Mouse (Mus musculus) intestine, embryonic 15.5 days (tissue): Measurements from ENCODE around the gene Brd4. TPM values are rescaled to one million over a fixed set of nuclear protein-coding genes. Genes with fewer than 3 reads are reported as not detected.
A peak's percentile ranks its signal among the peaks of the same experiment; 100 is the strongest.

Experiments used
- ATAC-seq: fragments of 200-750 bp; cut with Nextera tagmentation; 2 replicates; pipeline ENCODE4 v1.8.0; 2017; ENCODE audit warnings: moderate TSS enrichment, moderate library complexity
- H3K27ac ChIP-seq: fragments of 300-500 bp; sonication (generic); 2 replicates; pipeline ENCODE4 v1.5.1; 2015; ENCODE audit warnings: mild to moderate bottlenecking, inconsistent platforms
- H3K27me3 ChIP-seq: fragments of 300-500 bp; sonication (generic); replicated peaks from 2 replicates; pipeline ENCODE4 v1.6.1; 2015; ENCODE audit warnings: inconsistent platforms
- H3K36me3 ChIP-seq: fragments of 300-500 bp; sonication (generic); 2 replicates; pipeline ENCODE4 v1.6.1; 2015; ENCODE audit warnings: inconsistent platforms
- H3K4me1 ChIP-seq: fragments of 300-500 bp; sonication (generic); replicated peaks from 2 replicates; pipeline ENCODE4 v1.6.1; 2015; ENCODE audit warnings: inconsistent platforms
- H3K4me2 ChIP-seq: fragments of 300-500 bp; sonication (generic); replicated peaks from 2 replicates; pipeline ENCODE4 v1.6.1; 2015; ENCODE audit warnings: mild to moderate bottlenecking, inconsistent platforms
- H3K4me3 ChIP-seq: fragments of 300-500 bp; sonication (generic); replicated peaks from 2 replicates; pipeline ENCODE4 v1.5.1; 2015; ENCODE audit warnings: inconsistent platforms
- H3K9ac ChIP-seq: fragments of 300-500 bp; sonication (generic); 2 replicates; pipeline ENCODE4 v1.6.1; 2015; ENCODE audit warnings: inconsistent platforms
- H3K9me3 ChIP-seq: fragments of 300-500 bp; sonication (generic); 2 replicates; pipeline ENCODE4 v1.6.1; 2016; ENCODE audit warnings: inconsistent platforms
- WGBS: fragments of 180-500 bp; shearing (Covaris S2); methylation state at CpG from one replicate; pipeline ENCODE4 v1.1.7; 2015; 5-methylcytosine and 5-hydroxymethylcytosine counted together
- polyA plus RNA-seq: library from polyadenylated mRNA; unstranded; fragments of >200 nt; fragmentation: Nextera tagmentation; extraction: Ambion mirVana; gene quantifications from 2 replicates; pipeline ENCODE4 v1.2.1, GENCODE M21; 2015

Gene Brd4
- polyA plus RNA-seq, 1 experiment from 2014 or later, result 68.1 TPM

- Histone ChIP-seq H3K9me3 (no peaks in the 10 kb centered on the region), H3K4me3 (no peak overlapping the region), H3K27ac (peak overlapping the region; percentile 10; the same call in 1 of the 2 replicates), H3K4me2 (no peak overlapping the region), H3K9ac (no peak overlapping the region), H3K36me3 (peaks cover 51% of the 10 kb centered on the region), H3K4me1 (0 out of 2 replicates have a peak, but pooled peaks cover 2% of the 10 kb centered on the region), H3K27me3 (no peaks in the 10 kb centered on the region)
- ATAC-seq, result peak; percentile 43; the same call in 1 of the 2 replicates
- WGBS, result 55% methylated on average over 6 of the region's 6 CpGs
These were observed 75.4 kb downstream of the Brd4 start for GRCm38 (mm10) chr17:32209144-32209543.

- H3K9ac ChIP-seq, result no peak overlapping the region
- H3K36me3 ChIP-seq, result peaks cover 48% of the 10 kb centered on the region
- 58% methylated on average over 5 of the region's 5 CpGs for WGBS
These were observed 76.8 kb downstream of the Brd4 start for GRCm38 (mm10) chr17:32207586-32208245.

GRCm38 (mm10) chr17:32205345-32205744 is 79.2 kb downstream of the Brd4 start:
- Histone ChIP-seq H3K4me3 (no peak overlapping the region), H3K27me3 (no peaks in the 10 kb centered on the region), H3K27ac (no peak overlapping the region), H3K9me3 (no peaks in the 10 kb centered on the region), H3K9ac (no peak overlapping the region), H3K4me1 (0 out of 2 replicates have a peak, but pooled peaks cover 2% of the 10 kb centered on the region), H3K4me2 (no peak overlapping the region), H3K36me3 (peaks cover 49% of the 10 kb centered on the region)
- WGBS, result 77% methylated on average over 3 of the region's 3 CpGs
- ATAC-seq, result no peak

More at GRCm38 (mm10) chr17:32207586-32208245, 76.8 kb downstream of the Brd4 start:
- Histone ChIP-seq H3K4me2 (no peak overlapping the region), H3K9me3 (no peaks in the 10 kb centered on the region), H3K27ac (peak overlapping the region; percentile 56), H3K4me3 (no peak overlapping the region), H3K27me3 (no peaks in the 10 kb centered on the region), H3K4me1 (0 out of 2 replicates have a peak, but pooled peaks cover 2% of the 10 kb centered on the region)
- peak; percentile 35 for ATAC-seq

GRCm38 (mm10) chr17:32202972-32203371 is 81.5 kb downstream of the Brd4 start:
- Histone ChIP-seq H3K4me3 (no peak overlapping the region), H3K27ac (no peak overlapping the region), H3K27me3 (no peaks in the 10 kb centered on the region), H3K4me1 (0 out of 2 replicates have a peak, but pooled peaks cover 2% of the 10 kb centered on the region), H3K9ac (no peak overlapping the region), H3K9me3 (no peaks in the 10 kb centered on the region), H3K36me3 (peaks cover 72% of the 10 kb centered on the region), H3K4me2 (no peak overlapping the region)
- 75% methylated on average over 3 of the region's 3 CpGs for WGBS
- no peak for ATAC-seq

- no peak for ATAC-seq
- WGBS, result 75% methylated on average over 5 of the region's 5 CpGs
- H3K9me3 ChIP-seq, result no peaks in the 10 kb centered on the region
- no peak overlapping the region for H3K27ac ChIP-seq
- no peaks in the 10 kb centered on the region for H3K4me1 ChIP-seq
- no peak overlapping the region for H3K4me3 ChIP-seq
- peaks cover 77% of the 10 kb centered on the region for H3K36me3 ChIP-seq
- H3K27me3 ChIP-seq, result no peaks in the 10 kb centered on the region
- no peak overlapping the region for H3K9ac ChIP-seq
- no peak overlapping the region for H3K4me2 ChIP-seq
These were observed 83.4 kb downstream of the Brd4 start for GRCm38 (mm10) chr17:32201086-32201485.

- H3K4me3 ChIP-seq, result no peak overlapping the region
- H3K4me2 ChIP-seq, result no peak overlapping the region
- H3K36me3 ChIP-seq, result peaks cover 70% of the 10 kb centered on the region
- ATAC-seq, result no peak
- H3K9me3 ChIP-seq, result no peaks in the 10 kb centered on the region
- H3K27ac ChIP-seq, result no peak overlapping the region
- 86% methylated on average over 2 of the region's 2 CpGs for WGBS
- no peaks in the 10 kb centered on the region for H3K4me1 ChIP-seq
- H3K9ac ChIP-seq, result no peak overlapping the region
- no peaks in the 10 kb centered on the region for H3K27me3 ChIP-seq
These were observed 84.7 kb downstream of the Brd4 start for GRCm38 (mm10) chr17:32199796-32200195.

GRCm38 (mm10) chr17:32197156-32197555 is 87.4 kb downstream of the Brd4 start:
- Histone ChIP-seq H3K27ac (no peak overlapping the region), H3K4me1 (no peaks in the 10 kb centered on the region), H3K27me3 (no peaks in the 10 kb centered on the region), H3K4me3 (no peak overlapping the region), H3K9me3 (no peaks in the 10 kb centered on the region), H3K36me3 (peaks cover 48% of the 10 kb centered on the region), H3K9ac (no peak overlapping the region), H3K4me2 (no peak overlapping the region)
- no peak for ATAC-seq
- 88% methylated on average over 14 of the region's 14 CpGs for WGBS

GRCm38 (mm10) chr17:32195725-32196124 is 88.8 kb downstream of the Brd4 start:
- H3K4me1 ChIP-seq, result no peaks in the 10 kb centered on the region
- no peak for ATAC-seq
- H3K9me3 ChIP-seq, result no peaks in the 10 kb centered on the region
- no peak overlapping the region for H3K4me2 ChIP-seq
- no peaks in the 10 kb centered on the region for H3K27me3 ChIP-seq
- no peak overlapping the region for H3K27ac ChIP-seq
- H3K36me3 ChIP-seq, result peaks cover 37% of the 10 kb centered on the region
- 90% methylated on average over 5 of the region's 5 CpGs for WGBS
- H3K9ac ChIP-seq, result no peak overlapping the region
- no peak overlapping the region for H3K4me3 ChIP-seq

- Histone ChIP-seq H3K4me1 (peaks cover 9% of the 10 kb centered on the region), H3K4me3 (no peak overlapping the region), H3K27ac (no peak overlapping the region), H3K9me3 (no peaks in the 10 kb centered on the region), H3K4me2 (no peak overlapping the region), H3K27me3 (no peaks in the 10 kb centered on the region; the same call in 1 of the 2 replicates), H3K36me3 (peaks cover 12% of the 10 kb centered on the region), H3K9ac (no peak overlapping the region)
- WGBS, result 81% methylated on average over 5 of the region's 5 CpGs
- no peak for ATAC-seq
These were observed 91.5 kb downstream of the Brd4 start for GRCm38 (mm10) chr17:32193010-32193409.

- Histone ChIP-seq H3K36me3 (no peaks in the 10 kb centered on the region), H3K9ac (no peak overlapping the region), H3K4me2 (peak overlapping the region; percentile 87), H3K9me3 (no peaks in the 10 kb centered on the region), H3K27ac (no peak overlapping the region), H3K27me3 (no peaks in the 10 kb centered on the region; the same call in 1 of the 2 replicates), H3K4me1 (peaks cover 9% of the 10 kb centered on the region), H3K4me3 (peak overlapping the region; percentile 33; the same call in 1 of the 2 replicates)
- 7% methylated on average over 5 of the region's 5 CpGs for WGBS
- peak; percentile 76 for ATAC-seq
These were observed 94.7 kb downstream of the Brd4 start for GRCm38 (mm10) chr17:32189850-32190249.

- Histone ChIP-seq H3K9ac (0 out of 2 replicates have a peak within 1 kb of the TSS, but pooled peaks have one; percentile 37), H3K4me2 (peak within 1 kb of the TSS; percentile 87), H3K4me1 (peaks cover 9% of the 10 kb centered on the region), H3K4me3 (peak within 1 kb of the TSS; percentile 33), H3K36me3 (no peaks in the 10 kb centered on the region), H3K27ac (no peak within 1 kb of the TSS), H3K27me3 (no peaks in the 10 kb centered on the region; the same call in 1 of the 2 replicates), H3K9me3 (no peaks in the 10 kb centered on the region)
- ATAC-seq, result peak; percentile 61
- 7% methylated on average over 42 of the region's 42 CpGs for WGBS
These were observed 95.5 kb downstream of the Brd4 start, which contains the start of gene Ephx3 for GRCm38 (mm10) chr17:32188863-32189636. Ephx3 (minus strand) TSS chr17:32189549.

- no peaks in the 10 kb centered on the region for H3K9me3 ChIP-seq
- ATAC-seq, result no peak
- WGBS, result 38% methylated on average over 8 of the region's 8 CpGs
- H3K36me3 ChIP-seq, result no peaks in the 10 kb centered on the region
- no peak overlapping the region for H3K4me3 ChIP-seq
- H3K27me3 ChIP-seq, result no peaks in the 10 kb centered on the region
- H3K4me1 ChIP-seq, result peaks cover 6% of the 10 kb centered on the region; the same call in 1 of the 2 replicates
- H3K4me2 ChIP-seq, result no peak overlapping the region
- H3K27ac ChIP-seq, result no peak overlapping the region
- no peak overlapping the region for H3K9ac ChIP-seq
These were observed 101.5 kb downstream of the Brd4 start for GRCm38 (mm10) chr17:32183017-32183416.
